Mouse (Mus musculus): ENCODE results near the gene Vasn.

DNA sequence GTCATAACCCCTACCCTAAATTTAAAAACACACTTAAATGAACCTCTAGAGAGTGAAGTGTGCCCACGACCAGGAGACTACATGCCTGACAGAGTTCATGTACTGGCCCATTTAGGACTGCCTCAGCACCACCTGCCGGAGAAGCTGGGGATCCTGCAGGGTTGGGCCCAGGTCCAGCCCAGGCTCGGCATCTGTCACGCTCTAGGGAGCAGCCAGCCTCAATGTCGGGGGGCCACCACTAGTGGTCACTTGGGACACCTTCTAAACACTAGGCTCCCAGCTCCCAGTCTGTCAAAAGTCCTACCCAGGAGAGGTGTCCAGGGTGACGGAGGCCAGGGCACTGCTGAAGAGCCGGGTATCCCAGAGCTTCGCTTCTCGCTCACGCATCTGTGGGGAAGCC is 15.0 kb downstream of the Vasn start:
- TF ChIP-seq CTCF (conservative IDR thresholded peaks at IDR 0.05 in 1 of 2, IDR thresholded peaks at IDR 0.05 in 1 of 2; ENCODE audit: low read depth in 2 of 2, low read length in 2 of 2) = no peak
- no peak for TF ChIP-seq RCOR1 (conservative IDR thresholded peaks at IDR 0.05; ENCODE audit: low read depth, low read length)
- TF ChIP-seq POLR2A (IDR thresholded peaks at IDR 0.05; ENCODE audit: low read depth, low read length) = no peak
- no peak for TF ChIP-seq POLR2AphosphoS2 (IDR thresholded peaks at IDR 0.05; ENCODE audit: low read depth, low read length)
- TF ChIP-seq RAD21 (IDR thresholded peaks at IDR 0.05; ENCODE audit: low read depth, low read length) = no peak
- no peak for TF ChIP-seq CHD1 (IDR thresholded peaks at IDR 0.05; ENCODE audit: low read depth, low read length)
- TF ChIP-seq MEF2A (IDR thresholded peaks at IDR 0.05; ENCODE audit: borderline replicate concordance, low read depth, low read length) = no peak
- no peak for TF ChIP-seq EP300 (IDR thresholded peaks at IDR 0.05; ENCODE audit: low read length)
- no peak for TF ChIP-seq USF1 (IDR thresholded peaks at IDR 0.05; ENCODE audit: low read depth, low read length)
- TF ChIP-seq GABPA (IDR thresholded peaks at IDR 0.05; ENCODE audit: insufficient replicate concordance, low read depth, low read length) = no peak
- TF ChIP-seq ETS1 (conservative IDR thresholded peaks at IDR 0.05; ENCODE audit: low read depth, low read length) = no peak
- no peak for TF ChIP-seq ELF1 (IDR thresholded peaks at IDR 0.05; ENCODE audit: low read depth, low read length)
- TF ChIP-seq HCFC1 (IDR thresholded peaks at IDR 0.05; ENCODE audit: low read depth, low read length) = no peak
- TF ChIP-seq SMC3 (IDR thresholded peaks at IDR 0.05; ENCODE audit: low read depth, low read length) = no peak

All from CH12.LX (cell line).